Comparison of ENCODE assay signal across 9 mouse cellular contexts in the genomic region with DNA sequence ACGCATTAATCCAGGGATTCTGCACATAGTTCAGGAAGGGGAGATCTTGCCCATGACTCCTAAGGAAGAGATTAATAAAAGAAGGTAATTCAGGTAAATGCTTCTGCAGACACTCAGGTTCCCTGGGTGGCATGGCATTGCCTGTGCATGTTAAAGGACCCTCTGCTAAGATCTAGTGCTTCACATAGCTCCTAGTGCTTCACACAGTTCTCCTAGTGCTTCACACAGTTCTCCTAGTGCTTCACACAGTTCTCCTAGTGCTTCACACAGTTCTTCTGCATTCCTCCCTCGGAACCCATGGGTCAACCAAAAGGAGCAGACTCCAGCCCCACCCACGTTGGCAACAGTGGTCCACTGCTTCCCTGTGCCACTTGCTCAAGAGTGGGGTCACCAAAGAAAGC. TPM values are rescaled to one million over a fixed set of nuclear protein-coding genes. Genes with fewer than 3 reads are reported as not detected.
DNase-seq lines count a peak whose midpoint lies in the region; ATAC-seq and TF ChIP-seq lines count a peak whose summit lies in the region.
"Had no signal": no experiment of that assay in that cellular context is flagged by ENCODE, and none has a peak within 500 bp of the region (broad histone marks: within the 10 kb centered on the region; RNA-seq: fewer than 3 reads in every experiment).

No protein-coding gene starts in this region.

- no peak overlapping the region for H3K9ac ChIP-seq in midbrain, embryonic 12.5 days (replicated peaks)
- H3K9ac ChIP-seq in midbrain, postnatal 0 days (replicated peaks; ENCODE audit: low read length, poor library complexity, severe bottlenecking), result no peak overlapping the region
- no peak overlapping the region for H3K9ac ChIP-seq in liver, embryonic 12.5 days
- peak overlapping the region; percentile 38; the same call in 1 of the 2 replicates for H3K9ac ChIP-seq in stomach, postnatal 0 days (ENCODE audit: low read length)

- H3K27me3 ChIP-seq in midbrain, embryonic 12.5 days, result peaks cover under 1% of the 10 kb centered on the region; the same call in 1 of the 2 replicates
- H3K27me3 ChIP-seq in midbrain, postnatal 0 days (ENCODE audit: insufficient read depth, low read length), result no peaks in the 10 kb centered on the region
- H3K27me3 ChIP-seq in liver, embryonic 12.5 days (replicated peaks), result no peaks in the 10 kb centered on the region
- no peaks in the 10 kb centered on the region for H3K27me3 ChIP-seq in stomach, postnatal 0 days (ENCODE audit: control insufficient read depth, insufficient read depth, low read length)

- DNase-seq in gastrocnemius, adult 18-20 months (ENCODE audit: low spot score), result peak; percentile 42
- no peak for DNase-seq in gastrocnemius, postnatal 25 days
- no peak for DNase-seq in midbrain, postnatal 0 days (ENCODE audit: low spot score)
- DNase-seq in stomach, postnatal 0 days (ENCODE audit: low spot score), result no peak
- DNase-seq in urinary bladder, postnatal 4 days (ENCODE audit: low spot score in 2 of 2), result no peak

- no peak overlapping the region for H3K27ac ChIP-seq in midbrain, embryonic 12.5 days (replicated peaks)
- no peak overlapping the region for H3K27ac ChIP-seq in midbrain, postnatal 0 days (ENCODE audit: low read depth, low read length)
- no peak overlapping the region for H3K27ac ChIP-seq in liver, embryonic 12.5 days
- H3K27ac ChIP-seq in stomach, postnatal 0 days (replicated peaks), result peak overlapping the region; percentile 35; the same call in 1 of the 2 replicates

- ATAC-seq in midbrain, embryonic 12.5 days (ENCODE audit: low FRiP score, low read depth), result no peak
- no peak for ATAC-seq in midbrain, postnatal 0 days (ENCODE audit: low FRiP score)
- ATAC-seq in liver, embryonic 12.5 days, result no peak
- no peak for ATAC-seq in stomach, postnatal 0 days (ENCODE audit: low FRiP score, low TSS enrichment)
- no peak for ATAC-seq in activated CD4-positive, CD25-positive, alpha-beta regulatory T cell, adult 4 months
- ATAC-seq: intestine, postnatal 0 days had no signal

- H3K4me1 ChIP-seq in midbrain, embryonic 12.5 days, result peaks cover 61% of the 10 kb centered on the region
- peaks cover 19% of the 10 kb centered on the region; the same call in 1 of the 2 replicates for H3K4me1 ChIP-seq in midbrain, postnatal 0 days (ENCODE audit: insufficient read depth, low read length)
- peaks cover 67% of the 10 kb centered on the region for H3K4me1 ChIP-seq in liver, embryonic 12.5 days
- peaks cover 9% of the 10 kb centered on the region for H3K4me1 ChIP-seq in stomach, postnatal 0 days (replicated peaks; ENCODE audit: control insufficient read depth, insufficient read depth)

- H3K4me2 ChIP-seq in midbrain, embryonic 12.5 days (replicated peaks), result peak overlapping the region; percentile 76; the same call in 1 of the 2 replicates
- no peak overlapping the region for H3K4me2 ChIP-seq in midbrain, postnatal 0 days (ENCODE audit: low read depth, low read length, poor library complexity, severe bottlenecking)
- peak overlapping the region; percentile 90 for H3K4me2 ChIP-seq in liver, embryonic 12.5 days
- peak overlapping the region; percentile 60; the same call in 1 of the 2 replicates for H3K4me2 ChIP-seq in stomach, postnatal 0 days (replicated peaks; ENCODE audit: low read depth)

- TF ChIP-seq EP300 in stomach, postnatal 0 days (optimal IDR thresholded peaks at IDR 0.05), result no peak

- TF ChIP-seq CTCF in midbrain, postnatal 0 days (IDR thresholded peaks at IDR 0.05), result no peak
- TF ChIP-seq CTCF in stomach, postnatal 0 days (IDR thresholded peaks at IDR 0.05; ENCODE audit: low read depth), result no peak

- peaks cover 11% of the 10 kb centered on the region for H3K36me3 ChIP-seq in midbrain, embryonic 12.5 days
- 0 out of 2 replicates have a peak, but pooled peaks cover 3% of the 10 kb centered on the region for H3K36me3 ChIP-seq in midbrain, postnatal 0 days (ENCODE audit: insufficient read depth, low read length)
- H3K36me3 ChIP-seq in liver, embryonic 12.5 days, result peaks cover 33% of the 10 kb centered on the region
- H3K36me3 ChIP-seq in stomach, postnatal 0 days (ENCODE audit: control insufficient read depth, insufficient read depth, low read length), result peaks cover 3% of the 10 kb centered on the region; the same call in 1 of the 2 replicates

- no peak overlapping the region for H3K4me3 ChIP-seq in midbrain, embryonic 12.5 days
- no peak overlapping the region for H3K4me3 ChIP-seq in midbrain, postnatal 0 days (ENCODE audit: low read depth, low read length)
- 0 out of 2 replicates have a peak overlapping the region, but pooled peaks have one; percentile 84 for H3K4me3 ChIP-seq in liver, embryonic 12.5 days
- no peak overlapping the region for H3K4me3 ChIP-seq in stomach, postnatal 0 days (ENCODE audit: low read depth, low read length)

- 78% methylated on average over 3 of the region's 3 CpGs for WGBS in midbrain, embryonic 12.5 days
- 89% methylated on average over 3 of the region's 3 CpGs for WGBS in midbrain, postnatal 0 days
- 71% methylated on average over 3 of the region's 3 CpGs for WGBS in liver, embryonic 12.5 days (ENCODE audit: insufficient replicate concordance)
- WGBS in stomach, postnatal 0 days, result 60% methylated on average over 3 of the region's 3 CpGs

- no peaks in the 10 kb centered on the region for H3K9me3 ChIP-seq in midbrain, embryonic 12.5 days
- no peaks in the 10 kb centered on the region for H3K9me3 ChIP-seq in midbrain, postnatal 0 days (ENCODE audit: low read length)
- no peaks in the 10 kb centered on the region for H3K9me3 ChIP-seq in liver, embryonic 12.5 days (replicated peaks)
- H3K9me3 ChIP-seq in stomach, postnatal 0 days (ENCODE audit: control insufficient read depth, low read length), result no peaks in the 10 kb centered on the region

RNA-seq across cellular contexts. Expression of a gene that starts 56.1 kb away (rescaled TPM):
- total RNA-seq in gastrocnemius, adult 18-20 months (2021), result 10 to 100 TPM; 44.6 to 46.5 TPM
- total RNA-seq in gastrocnemius, postnatal 25 days (2021), result 10 to 100 TPM; 52.0 to 61.0 TPM
- polyA plus RNA-seq in midbrain, embryonic 12.5 days (2016; fragmentation: Nextera tagmentation; extraction: Ambion mirVana), result 89.6 and 92.4 TPM in 2 replicates
- 202 and 216 TPM in 2 replicates for total RNA-seq in midbrain, postnatal 0 days (2014; rRNA removed)
- polyA plus RNA-seq in midbrain, postnatal 0 days (2015; fragmentation: Nextera tagmentation; extraction: Ambion mirVana), result 99.6 and 103 TPM in 2 replicates
- 44.6 and 45.7 TPM in 2 replicates for polyA plus RNA-seq in liver, embryonic 12.5 days (2016; fragmentation: Nextera tagmentation; extraction: Ambion mirVana)
- 64.2 and 65.5 TPM in 2 replicates for polyA plus RNA-seq in stomach, postnatal 0 days (2015; fragmentation: Nextera tagmentation; extraction: Ambion mirVana)
- polyA plus RNA-seq in activated CD4-positive, CD25-positive, alpha-beta regulatory T cell, adult 4 months (2017; shearing (Covaris generic)), result 10 to 100 TPM; 39.5 to 45.7 TPM

RNA-seq across cellular contexts. Expression of a gene that starts 56.7 kb away (rescaled TPM):
- 100 to 1,000 TPM in 1 of 2 experiments, 10 to 100 TPM in 1; 66.1 to 117 TPM for total RNA-seq in gastrocnemius, adult 18-20 months (2021)
- 10 to 100 TPM; 49.2 to 82.2 TPM for total RNA-seq in gastrocnemius, postnatal 25 days (2021)
- polyA plus RNA-seq in midbrain, embryonic 12.5 days (2016; fragmentation: Nextera tagmentation; extraction: Ambion mirVana), result 35.4 and 37.5 TPM in 2 replicates
- 42.0 and 46.8 TPM in 2 replicates for total RNA-seq in midbrain, postnatal 0 days (2014; rRNA removed)
- 25.5 and 26.0 TPM in 2 replicates for polyA plus RNA-seq in midbrain, postnatal 0 days (2015; fragmentation: Nextera tagmentation; extraction: Ambion mirVana)
- 28.6 and 28.7 TPM in 2 replicates for polyA plus RNA-seq in liver, embryonic 12.5 days (2016; fragmentation: Nextera tagmentation; extraction: Ambion mirVana)
- 27.7 and 33.1 TPM in 2 replicates for polyA plus RNA-seq in stomach, postnatal 0 days (2015; fragmentation: Nextera tagmentation; extraction: Ambion mirVana)
- polyA plus RNA-seq in activated CD4-positive, CD25-positive, alpha-beta regulatory T cell, adult 4 months (2017; shearing (Covaris generic)), result 10 to 100 TPM; 25.1 to 28.8 TPM
